Mouse (Mus musculus) cerebellum, adult 2 months (tissue): ENCODE data around the gene Plet1.

Source experiments
- CTCF ChIP-seq: fragments of 200-500 bp; IDR thresholded peaks from 2 replicates; pipeline ENCODE4 v1.5.1; 2011; ENCODE audit warnings: low read depth, mild to moderate bottlenecking, control low read depth, low read length, moderate library complexity, borderline replicate concordance; ENCODE audit not compliant: insufficient read depth
- POLR2A ChIP-seq: fragments of 200-500 bp; IDR thresholded peaks from 2 replicates; pipeline ENCODE4 v1.6.1; 2011; ENCODE audit warnings: low read length, control low read depth, borderline replicate concordance; ENCODE audit not compliant: insufficient read depth

DNA sequence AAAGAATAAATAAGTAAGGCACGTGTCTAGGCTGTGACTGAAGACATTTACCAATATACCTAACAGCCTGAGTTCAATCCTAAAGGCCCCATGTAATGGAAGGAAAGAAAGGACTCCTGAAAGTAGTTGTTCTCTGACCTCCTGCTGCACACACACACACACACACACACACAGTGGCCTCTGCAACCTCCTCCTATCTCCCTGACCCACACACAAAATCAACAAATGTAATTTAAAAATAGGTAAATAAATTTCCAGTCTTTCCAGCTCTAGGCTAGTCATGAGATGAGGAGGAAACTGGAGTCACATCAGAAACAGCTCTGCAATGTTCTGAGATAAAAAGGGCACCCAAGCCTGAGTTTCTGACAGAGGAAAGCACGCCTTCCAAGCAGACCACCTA is 548 bp upstream of the Plet1 start:
- TF ChIP-seq CTCF (no peak), POLR2A (no peak)
